Mouse (Mus musculus) layer of hippocampus, adult 11-12 months (tissue): ENCODE measurements at regions not wholly inside any gene's neighbourhood (a gene's known extent, or its start where the extent isn't known, plus 50 kb on each side); places are given as distances from the start of the nearest gene placed in this dataset.

Experiments
- DNase-seq: peaks from one replicate; pipeline ENCODE4 v3.0.0; 2022; ENCODE audit warnings: low spot score

GRCm38 (mm10) chr15:9898211-9898610, 149.5 kb upstream of the Spef2 start:
- no peak for DNase-seq

GRCm38 (mm10) chr15:9893146-9893545, 144.5 kb upstream of the Spef2 start:
- DNase-seq, result no peak

DNA sequence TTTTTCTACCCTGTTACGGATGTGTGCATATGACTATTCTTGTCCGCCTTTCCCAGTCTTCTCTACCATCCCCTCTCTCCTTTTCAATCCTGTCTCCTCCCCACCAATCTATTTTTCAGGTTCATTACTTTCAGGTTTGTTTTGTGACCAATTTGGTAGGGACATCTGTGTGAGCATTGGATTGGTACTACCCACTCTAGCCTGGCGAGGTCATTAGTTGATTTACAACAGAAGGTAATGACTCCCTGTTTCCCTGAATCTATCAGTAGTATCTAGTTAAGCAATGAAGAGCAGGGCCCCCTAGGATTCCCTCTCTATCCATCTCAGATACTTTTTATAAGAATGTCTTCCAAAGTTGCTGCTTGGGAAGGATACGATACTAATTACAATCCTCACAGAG, 143.5 kb upstream of the Spef2 start:
- DNase-seq, result no peak

DNA sequence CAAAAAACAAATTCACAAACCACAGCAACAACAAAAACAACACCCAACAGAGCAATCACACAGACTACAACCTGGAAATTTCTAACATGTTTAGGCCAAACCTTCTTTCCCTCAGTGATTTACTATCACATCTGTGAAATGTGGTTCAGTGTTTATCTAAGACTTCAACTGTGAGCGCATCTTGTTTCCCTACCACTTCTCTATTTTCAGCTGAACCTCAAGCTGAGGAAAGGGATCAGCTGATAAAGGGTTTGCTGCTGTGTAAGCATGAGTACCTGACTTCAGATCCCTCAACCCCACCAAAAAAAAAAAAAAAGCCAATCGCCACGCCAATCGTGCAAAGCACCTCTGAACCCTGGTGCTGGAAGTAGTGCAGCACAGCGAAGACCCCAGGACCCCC, 142.8 kb upstream of the Spef2 start:
- no peak for DNase-seq

GRCm38 (mm10) chr15:9875776-9876175, 127.1 kb upstream of the Spef2 start:
- no peak for DNase-seq

DNA sequence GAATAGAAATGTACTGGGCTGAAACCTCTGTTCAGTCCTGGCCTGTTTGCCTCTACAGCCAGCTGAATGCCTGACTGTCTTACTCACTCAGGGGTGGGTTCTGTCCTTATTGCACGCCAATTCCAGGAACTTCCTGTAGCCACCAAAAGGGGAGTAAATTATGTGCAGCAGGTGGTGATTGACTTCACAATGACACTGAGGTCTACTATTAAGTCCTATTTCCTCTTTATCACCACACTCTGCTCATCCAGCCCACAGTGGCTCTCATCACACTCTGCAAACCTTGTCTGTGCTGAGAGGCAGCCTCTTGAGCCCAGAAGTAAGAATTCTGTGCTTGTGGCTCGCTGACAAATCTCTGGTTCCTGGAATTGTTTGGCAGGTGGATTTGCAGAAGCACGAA, 121.5 kb upstream of the Spef2 start:
- no peak for DNase-seq

DNA sequence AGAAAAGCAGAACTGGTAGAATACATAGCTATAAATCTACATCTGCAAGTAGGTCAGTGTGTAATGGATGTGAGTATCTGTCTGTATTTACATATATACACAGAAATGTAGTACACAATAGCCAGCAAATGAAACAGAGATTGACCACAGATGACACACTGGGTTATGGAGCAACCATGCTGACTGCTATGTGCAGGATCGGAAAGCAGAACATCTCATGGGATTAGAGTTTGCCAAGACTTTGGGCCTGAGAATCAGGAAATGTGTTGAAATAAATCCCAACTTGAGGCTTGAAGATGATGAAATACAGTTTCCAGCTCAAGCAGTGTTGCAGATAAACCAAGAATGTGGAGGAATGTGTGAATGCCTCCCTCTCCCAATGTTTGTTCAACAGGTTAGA, 116.1 kb upstream of the Spef2 start:
- no peak for DNase-seq

DNA sequence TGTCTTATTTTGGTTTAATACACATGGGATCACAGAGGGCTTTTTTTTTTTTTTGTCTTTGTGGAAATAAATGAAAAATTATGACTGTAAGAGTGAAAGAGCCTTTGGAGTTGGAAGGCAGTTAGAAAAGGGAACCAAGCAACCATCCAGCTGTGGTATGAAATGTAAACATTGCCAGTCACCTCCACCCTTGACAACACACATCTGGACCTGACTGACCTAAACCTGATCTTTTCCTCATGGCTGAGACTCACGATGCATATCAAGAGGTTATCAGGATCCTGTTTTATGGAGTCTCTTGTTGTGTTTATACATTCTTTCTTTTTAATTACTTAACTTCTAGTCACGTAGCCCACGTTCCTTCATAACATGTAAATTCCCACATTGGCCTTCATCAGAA, 113.2 kb upstream of the Spef2 start:
- no peak for DNase-seq

- DNase-seq, result no peak
These were observed 91.0 kb upstream of the Spef2 start for GRCm38 (mm10) chr15:9839681-9840080.

GRCm38 (mm10) chr15:9835096-9835495, 86.4 kb upstream of the Spef2 start:
- DNase-seq, result no peak

DNA sequence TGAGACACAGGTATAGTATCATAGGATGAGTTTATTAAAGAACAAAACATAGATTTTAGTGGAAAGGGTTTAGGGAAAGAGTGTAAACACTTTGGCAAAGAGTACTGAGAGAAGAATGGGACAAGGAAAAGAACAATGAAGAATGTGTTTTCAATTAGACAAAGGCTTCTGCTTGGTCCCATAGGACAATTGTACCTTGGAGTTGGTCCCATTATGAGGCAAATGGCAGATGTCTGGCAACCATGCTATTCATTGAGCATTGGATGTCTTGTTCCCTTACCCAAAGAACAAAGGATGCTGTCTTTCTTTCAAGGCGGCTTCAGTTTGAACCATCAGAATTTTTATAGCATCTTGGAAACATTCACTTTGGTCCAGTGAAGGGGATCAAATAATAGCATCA, 55.8 kb upstream of the Spef2 start:
- DNase-seq, result peak; percentile 23
